Mouse (Mus musculus): ENCODE data around the gene Spag6l. TPM values are rescaled to one million over a fixed set of nuclear protein-coding genes. Genes with fewer than 3 reads are reported as not detected.

Spag6l gene
- polyA plus RNA-seq (2014; fragmentation: Nextera tagmentation; extraction: Ambion mirVana), result 0.17 and 0.39 TPM in 2 replicates

DNA sequence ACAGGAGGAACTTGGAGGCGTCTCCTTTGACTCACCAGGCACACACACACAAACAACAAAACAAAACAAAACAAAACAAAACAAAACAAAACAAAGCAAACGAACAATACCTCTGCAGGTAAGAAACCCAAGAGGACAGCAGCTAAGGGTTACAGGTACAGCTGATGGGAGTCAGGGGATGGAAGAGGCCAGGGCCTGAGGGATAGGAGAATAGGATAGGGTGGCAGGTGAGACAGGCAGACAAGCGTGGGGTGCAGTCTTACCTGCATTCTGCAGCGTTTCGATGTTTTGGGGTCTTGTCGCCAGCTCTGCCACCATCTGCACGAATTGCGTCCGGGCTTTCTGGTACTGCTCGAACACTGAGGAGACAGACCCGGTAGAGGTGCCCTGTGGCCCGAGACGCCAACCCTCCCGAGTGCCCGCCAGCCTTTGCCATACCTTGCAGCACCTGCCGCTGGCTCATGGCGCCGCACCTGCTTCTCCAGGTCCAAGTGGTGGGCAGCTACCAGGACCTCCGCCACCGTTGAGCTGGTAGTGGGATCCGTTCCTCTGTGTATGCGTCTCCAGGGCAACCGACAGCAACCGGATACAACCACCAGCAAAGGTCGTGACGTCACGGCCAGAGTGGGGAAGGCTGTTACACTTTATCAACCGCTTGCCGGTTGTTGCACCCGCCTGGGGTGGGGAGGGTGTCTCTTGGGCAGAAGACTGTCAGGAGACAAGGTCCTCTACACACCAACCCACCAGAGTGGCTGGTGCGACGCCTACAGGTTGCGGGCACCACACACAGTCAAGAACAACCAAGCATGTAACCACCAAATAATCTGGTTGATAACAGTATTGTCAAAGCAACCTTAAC is at the start of gene Spag6l:
Gene Spag6l, minus strand, starts transcription at position 700 of the 859 bp plus-strand sequence.
- Histone ChIP-seq H3K4me2 (replicated peaks; ENCODE audit: low read depth, low read length) (peak within 1 kb of the TSS; percentile 75), H3K4me3 (ENCODE audit: low read depth, low read length) (peak within 1 kb of the TSS; percentile 32), H3K9ac (replicated peaks; ENCODE audit: low read depth, low read length) (peak within 1 kb of the TSS; percentile 25; the same call in 1 of the 2 replicates), H3K9me3 (ENCODE audit: control insufficient read depth, low read depth, low read length) (no peaks in the 10 kb centered on the region), H3K27ac (ENCODE audit: low read length) (no peak within 1 kb of the TSS), H3K4me1 (ENCODE audit: control insufficient read depth, insufficient read depth, low read length) (no peaks in the 10 kb centered on the region), H3K27me3 (ENCODE audit: control insufficient read depth, insufficient read depth, low read length) (no peaks in the 10 kb centered on the region), H3K36me3 (ENCODE audit: control insufficient read depth, insufficient read depth, low read length) (no peaks in the 10 kb centered on the region)
- WGBS, result 7% methylated on average over 33 of the region's 33 CpGs
- ATAC-seq (ENCODE audit: insufficient number of reproducible peaks, insufficient read depth, low FRiP score, low read depth), result peak; percentile 79

DNA sequence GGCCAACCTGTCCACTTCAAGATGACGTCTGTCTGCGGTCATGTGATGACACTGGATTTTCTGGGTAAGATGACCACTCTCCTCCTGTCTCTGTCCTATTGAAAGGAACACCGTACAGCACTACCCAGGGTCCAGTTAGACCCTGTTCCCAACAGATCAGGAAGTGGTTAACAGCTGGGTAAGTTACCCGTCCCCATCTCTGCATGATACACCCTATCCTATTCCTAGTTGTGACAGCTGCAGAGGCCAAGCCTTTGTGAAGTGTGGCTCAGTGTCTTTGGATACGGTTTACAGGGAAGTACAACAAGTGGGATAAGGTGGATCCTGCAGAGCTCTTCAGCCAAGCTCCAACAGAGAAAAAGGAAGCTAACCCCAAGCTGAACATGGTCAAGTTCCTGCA is 49.8 kb upstream of the Spag6l start:
- Histone ChIP-seq H3K4me1 (ENCODE audit: control insufficient read depth, insufficient read depth, low read length) (no peaks in the 10 kb centered on the region), H3K27me3 (ENCODE audit: control insufficient read depth, insufficient read depth, low read length) (no peaks in the 10 kb centered on the region), H3K36me3 (ENCODE audit: control insufficient read depth, insufficient read depth, low read length) (peaks cover 60% of the 10 kb centered on the region), H3K4me3 (ENCODE audit: low read depth, low read length) (no peak overlapping the region), H3K9ac (replicated peaks; ENCODE audit: low read depth, low read length) (no peak overlapping the region), H3K4me2 (replicated peaks; ENCODE audit: low read depth, low read length) (no peak overlapping the region), H3K9me3 (ENCODE audit: control insufficient read depth, low read depth, low read length) (0 out of 2 replicates have a peak, but pooled peaks cover 7% of the 10 kb centered on the region), H3K27ac (ENCODE audit: low read length) (no peak overlapping the region)
- no peak for ATAC-seq (ENCODE audit: insufficient number of reproducible peaks, insufficient read depth, low FRiP score, low read depth)
- WGBS, result 91% methylated on average over 5 of the region's 5 CpGs

DNA sequence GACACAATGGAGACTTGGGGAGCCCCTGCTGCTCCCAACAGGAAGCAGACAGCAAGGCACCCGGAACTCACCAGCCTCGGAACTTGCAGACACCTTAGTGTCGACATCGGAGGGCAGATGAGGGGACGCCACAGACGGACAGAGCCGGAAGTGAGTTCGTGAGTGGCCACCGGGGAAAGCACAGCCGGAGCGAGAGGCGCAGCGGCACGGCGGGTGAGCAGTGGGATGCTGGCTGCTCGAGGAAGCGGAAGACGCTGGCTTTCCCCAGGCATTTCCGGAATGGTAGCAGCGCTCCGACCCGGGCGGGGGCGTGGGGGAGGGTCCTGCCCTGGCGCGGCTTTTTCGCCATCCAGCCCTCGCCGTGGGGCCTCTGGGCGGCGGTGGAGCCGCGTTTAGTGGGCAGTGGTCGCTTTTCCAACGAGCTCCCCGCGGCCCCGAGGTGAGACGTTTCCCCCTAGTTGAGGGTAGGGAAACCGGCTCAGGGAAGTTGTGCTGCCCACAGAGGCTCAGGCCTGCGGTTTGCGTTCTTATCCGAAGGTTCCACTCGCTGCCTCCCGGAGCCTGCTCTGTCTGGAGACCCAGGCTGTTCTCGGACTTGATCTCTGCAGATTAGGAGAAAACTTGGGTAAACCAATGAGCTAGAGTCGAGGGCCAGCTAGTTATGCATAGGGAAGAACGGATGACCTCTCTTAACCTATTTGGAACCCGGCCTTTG is 41.5 kb upstream of the Spag6l start, which contains the start of the genes Top3b and Vpreb1:
Gene Top3b, plus strand, starts transcription at position 120 of the 715 bp plus-strand sequence.
Gene Vpreb1, minus strand, starts transcription at position 227 of the 715 bp plus-strand sequence.
- under 1% methylated on average over 49 of the region's 49 CpGs for WGBS
- Histone ChIP-seq H3K36me3 (ENCODE audit: control insufficient read depth, insufficient read depth, low read length) (peaks cover 1% of the 10 kb centered on the region; the same call in 1 of the 2 replicates), H3K4me1 (ENCODE audit: control insufficient read depth, insufficient read depth, low read length) (0 out of 2 replicates have a peak, but pooled peaks cover 5% of the 10 kb centered on the region), H3K27me3 (ENCODE audit: control insufficient read depth, insufficient read depth, low read length) (no peaks in the 10 kb centered on the region), H3K9me3 (ENCODE audit: control insufficient read depth, low read depth, low read length) (0 out of 2 replicates have a peak, but pooled peaks cover under 1% of the 10 kb centered on the region), H3K9ac (replicated peaks; ENCODE audit: low read depth, low read length) (peak within 1 kb of the TSS; percentile 88), H3K4me2 (replicated peaks; ENCODE audit: low read depth, low read length) (peak within 1 kb of the TSS; percentile 76), H3K4me3 (ENCODE audit: low read depth, low read length) (peak within 1 kb of the TSS; percentile 74), H3K27ac (ENCODE audit: low read length) (peak within 1 kb of the TSS; percentile 97)
- ATAC-seq (ENCODE audit: insufficient number of reproducible peaks, insufficient read depth, low FRiP score, low read depth), result peak; percentile 97

DNA sequence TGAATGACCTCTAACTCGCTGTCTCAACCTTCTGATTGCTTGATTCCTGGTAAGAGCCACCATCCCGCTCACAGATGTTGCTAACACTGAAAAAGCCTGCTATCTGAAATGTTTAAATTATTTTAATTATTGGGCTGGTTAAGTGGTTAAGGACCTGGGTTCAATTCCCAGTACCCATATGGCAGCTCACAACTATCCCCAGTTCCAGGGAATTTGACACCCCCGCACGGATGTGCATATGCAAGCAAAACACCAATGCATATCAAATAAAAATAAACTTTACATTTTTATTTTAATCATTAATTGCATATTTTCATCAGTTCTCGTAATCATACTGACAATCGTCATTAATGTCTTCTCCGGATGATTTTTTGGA is 41.0 kb upstream of the Spag6l start:
- Histone ChIP-seq H3K4me3 (ENCODE audit: low read depth, low read length) (peak overlapping the region; percentile 74), H3K27ac (ENCODE audit: low read length) (peak overlapping the region; percentile 97), H3K9me3 (ENCODE audit: control insufficient read depth, low read depth, low read length) (no peaks in the 10 kb centered on the region), H3K36me3 (ENCODE audit: control insufficient read depth, insufficient read depth, low read length) (no peaks in the 10 kb centered on the region), H3K4me2 (replicated peaks; ENCODE audit: low read depth, low read length) (peak overlapping the region; percentile 76), H3K4me1 (ENCODE audit: control insufficient read depth, insufficient read depth, low read length) (0 out of 2 replicates have a peak, but pooled peaks cover 5% of the 10 kb centered on the region), H3K9ac (replicated peaks; ENCODE audit: low read depth, low read length) (0 out of 2 replicates have a peak overlapping the region, but pooled peaks have one; percentile 88), H3K27me3 (ENCODE audit: control insufficient read depth, insufficient read depth, low read length) (no peaks in the 10 kb centered on the region)
- WGBS, result 32% methylated on average over 7 of the region's 7 CpGs
- ATAC-seq (ENCODE audit: insufficient number of reproducible peaks, insufficient read depth, low FRiP score, low read depth), result no peak

DNA sequence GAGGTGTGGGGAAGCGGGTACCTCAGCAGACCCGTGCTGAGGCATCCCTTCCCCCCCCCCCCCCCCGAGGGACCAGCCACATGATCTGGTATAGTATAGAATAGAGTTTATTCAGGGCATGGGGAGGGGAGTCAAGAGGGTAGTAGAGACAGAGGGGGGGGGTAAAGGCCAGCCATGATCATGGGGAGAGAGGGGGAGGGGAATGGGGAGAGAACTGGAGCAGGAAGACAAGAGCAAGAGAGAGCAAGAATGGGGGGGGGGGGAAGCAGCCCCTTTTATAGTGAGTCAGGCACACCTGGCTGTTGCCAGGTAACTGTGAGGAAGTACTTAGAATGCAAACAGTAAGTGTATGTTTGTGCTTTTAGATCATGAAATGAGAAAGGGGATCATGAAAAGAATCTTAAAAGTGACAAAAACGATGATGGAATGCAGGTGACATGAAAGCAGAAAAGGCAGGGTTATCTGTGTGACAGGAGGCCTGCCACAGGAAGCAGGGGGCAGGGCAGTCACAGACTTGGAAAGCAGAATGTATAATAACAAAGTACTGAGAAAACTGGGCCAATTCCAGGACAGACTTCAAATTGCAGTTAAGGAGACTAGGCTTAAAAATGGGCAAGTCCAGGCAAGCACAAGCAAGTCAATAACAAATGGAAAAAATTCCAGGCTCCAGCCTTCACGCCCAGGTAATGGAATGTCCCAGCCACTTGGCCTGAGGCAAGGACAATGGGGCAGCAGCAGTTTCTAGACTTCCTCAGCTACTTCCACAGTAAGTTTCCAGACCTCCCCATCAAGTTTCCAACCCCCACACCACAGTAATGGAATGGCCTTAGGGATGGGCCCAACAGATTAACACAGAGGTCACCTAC is 36.7 kb upstream of the Spag6l start:
- no peak overlapping the region for H3K4me2 ChIP-seq (replicated peaks; ENCODE audit: low read depth, low read length)
- H3K4me3 ChIP-seq (ENCODE audit: low read depth, low read length), result no peak overlapping the region
- 0 out of 2 replicates have a peak, but pooled peaks cover 5% of the 10 kb centered on the region for H3K4me1 ChIP-seq (ENCODE audit: control insufficient read depth, insufficient read depth, low read length)
- 38% methylated on average over 4 of the region's 5 CpGs for WGBS
- no peaks in the 10 kb centered on the region for H3K9me3 ChIP-seq (ENCODE audit: control insufficient read depth, low read depth, low read length)
- no peaks in the 10 kb centered on the region for H3K27me3 ChIP-seq (ENCODE audit: control insufficient read depth, insufficient read depth, low read length)
- ATAC-seq (ENCODE audit: insufficient number of reproducible peaks, insufficient read depth, low FRiP score, low read depth), result no peak
- no peaks in the 10 kb centered on the region for H3K36me3 ChIP-seq (ENCODE audit: control insufficient read depth, insufficient read depth, low read length)
- no peak overlapping the region for H3K9ac ChIP-seq (replicated peaks; ENCODE audit: low read depth, low read length)
- H3K27ac ChIP-seq (ENCODE audit: low read length), result peak overlapping the region; percentile 41; the same call in 1 of the 2 replicates

DNA sequence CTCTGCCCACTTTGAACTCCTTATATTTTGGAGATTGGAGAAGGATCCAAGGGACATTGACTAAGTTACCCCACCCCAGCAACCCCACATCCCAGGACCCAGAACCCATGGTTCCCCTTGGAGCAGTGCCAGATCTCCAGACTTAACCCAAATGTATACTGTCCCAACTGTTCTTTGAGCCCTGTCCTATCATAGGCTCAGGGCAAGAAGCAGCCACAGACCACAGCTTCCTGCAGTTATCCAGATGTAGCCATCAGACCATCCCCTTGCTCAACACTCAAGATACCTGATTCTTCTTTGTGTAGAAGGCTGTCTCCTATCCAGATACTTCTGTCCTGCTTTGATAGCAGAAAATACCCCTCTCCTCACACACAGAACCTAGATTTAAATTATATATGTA is 36.0 kb upstream of the Spag6l start:
- Histone ChIP-seq H3K9me3 (ENCODE audit: control insufficient read depth, low read depth, low read length) (no peaks in the 10 kb centered on the region), H3K4me3 (ENCODE audit: low read depth, low read length) (no peak overlapping the region), H3K4me1 (ENCODE audit: control insufficient read depth, insufficient read depth, low read length) (0 out of 2 replicates have a peak, but pooled peaks cover 5% of the 10 kb centered on the region), H3K4me2 (replicated peaks; ENCODE audit: low read depth, low read length) (no peak overlapping the region), H3K36me3 (ENCODE audit: control insufficient read depth, insufficient read depth, low read length) (no peaks in the 10 kb centered on the region), H3K9ac (replicated peaks; ENCODE audit: low read depth, low read length) (no peak overlapping the region), H3K27ac (ENCODE audit: low read length) (no peak overlapping the region), H3K27me3 (ENCODE audit: control insufficient read depth, insufficient read depth, low read length) (no peaks in the 10 kb centered on the region)
- ATAC-seq (ENCODE audit: insufficient number of reproducible peaks, insufficient read depth, low FRiP score, low read depth), result no peak

DNA sequence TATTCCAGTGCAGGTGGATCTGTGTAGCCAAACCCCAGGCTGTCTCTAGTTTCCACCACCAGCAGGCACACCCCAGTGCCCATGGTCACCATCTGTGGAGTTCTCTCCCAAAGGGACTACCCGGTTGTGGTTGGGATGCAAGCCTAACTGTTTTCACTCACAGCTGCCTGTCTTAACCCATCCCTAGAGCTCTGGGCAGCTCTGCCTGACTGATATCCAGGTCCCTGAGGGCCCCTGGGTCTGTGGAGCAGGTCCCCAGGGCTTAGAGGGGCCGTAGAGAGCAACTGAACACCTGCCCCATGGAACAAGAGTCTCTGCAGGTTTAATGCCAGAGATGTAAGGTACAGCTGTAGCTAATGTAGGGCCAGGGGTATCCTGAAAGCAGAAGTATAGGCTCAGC is 34.7 kb upstream of the Spag6l start, which contains the start of gene Igll1:
Gene Igll1, minus strand, starts transcription at position 8 of the 400 bp plus-strand sequence.
- H3K27ac ChIP-seq (ENCODE audit: low read length), result no peak within 1 kb of the TSS
- H3K4me1 ChIP-seq (ENCODE audit: control insufficient read depth, insufficient read depth, low read length), result 0 out of 2 replicates have a peak, but pooled peaks cover 5% of the 10 kb centered on the region
- WGBS, result 75% methylated on average over 2 of the region's 2 CpGs
- H3K27me3 ChIP-seq (ENCODE audit: control insufficient read depth, insufficient read depth, low read length), result no peaks in the 10 kb centered on the region
- H3K4me2 ChIP-seq (replicated peaks; ENCODE audit: low read depth, low read length), result no peak within 1 kb of the TSS
- no peaks in the 10 kb centered on the region for H3K9me3 ChIP-seq (ENCODE audit: control insufficient read depth, low read depth, low read length)
- H3K36me3 ChIP-seq (ENCODE audit: control insufficient read depth, insufficient read depth, low read length), result no peaks in the 10 kb centered on the region
- H3K4me3 ChIP-seq (ENCODE audit: low read depth, low read length), result no peak within 1 kb of the TSS
- H3K9ac ChIP-seq (replicated peaks; ENCODE audit: low read depth, low read length), result no peak within 1 kb of the TSS
- no peak for ATAC-seq (ENCODE audit: insufficient number of reproducible peaks, insufficient read depth, low FRiP score, low read depth)
